Mouse (Mus musculus) heart, postnatal 4 days (tissue): Measurements from ENCODE around the gene Rel. TPM values are rescaled to one million over a fixed set of nuclear protein-coding genes. Genes with fewer than 3 reads are reported as not detected.

ENCODE experiments used
- total RNA-seq, 2 experiments: library from RNA; stranded (reverse); gene quantifications; 2 replicates each; pipeline ENCODE4 v1.2.3; 2021

The Rel gene
- total RNA-seq, 2 experiments from 2014 or later, result 9.9 to 10.6 TPM

Other genes starting within 250 kb of the Rel start
- gene 1700093K21Rik, start 249.8 kb downstream of the Rel start, total RNA-seq, result not detected
- 10 to 100 TPM; 13.9 to 16.0 TPM for gene 0610010F05Rik, start 137.3 kb downstream of the Rel start, total RNA-seq
- 10 to 100 TPM; 12.3 to 19.1 TPM for gene Pus10, start 105.3 kb downstream of the Rel start, total RNA-seq
- gene Pex13, start 105.0 kb downstream of the Rel start, total RNA-seq, result 10 to 100 TPM; 26.0 to 30.3 TPM
- 1 to 10 TPM; 8.0 to 9.0 TPM for gene Papolg, start 124.3 kb upstream of the Rel start, total RNA-seq